Mouse (Mus musculus) liver, embryonic 11.5 days (tissue): Measurements from ENCODE around the gene Snx13. TPM values are rescaled to one million over a fixed set of nuclear protein-coding genes. Genes with fewer than 3 reads are reported as not detected.
A peak's percentile ranks its signal among the peaks of the same experiment; 100 is the strongest.

Experiments used
- ATAC-seq: fragments of 200-750 bp; cut with Nextera tagmentation; replicated peaks from 2 replicates; pipeline ENCODE4 v1.8.0; 2017; ENCODE audit warnings: moderate number of reproducible peaks, mild to moderate bottlenecking, moderate TSS enrichment, moderate library complexity; ENCODE audit not compliant: low FRiP score
- DNase-seq: peaks from one replicate; pipeline ENCODE4 v3.0.0-alpha.2; 2017; ENCODE audit warnings: low spot score
- H3K27ac ChIP-seq: fragments of 300-500 bp; sonication (generic); 2 replicates; pipeline ENCODE4 v1.5.1; 2014; ENCODE audit warnings: mild to moderate bottlenecking, low read depth, low read length, control low read depth
- H3K27me3 ChIP-seq: fragments of 300-500 bp; sonication (generic); replicated peaks from 2 replicates; pipeline ENCODE4 v1.6.1; 2014; ENCODE audit warnings: low read length, mixed read lengths; ENCODE audit not compliant: control insufficient read depth, insufficient read depth
- H3K36me3 ChIP-seq: fragments of 300-500 bp; sonication (generic); 2 replicates; pipeline ENCODE4 v1.6.1; 2014; ENCODE audit warnings: mild to moderate bottlenecking, low read length, moderate library complexity, mixed read lengths; ENCODE audit not compliant: control insufficient read depth, insufficient read depth
- H3K4me1 ChIP-seq: fragments of 300-500 bp; sonication (generic); replicated peaks from 2 replicates; pipeline ENCODE4 v1.6.1; 2014; ENCODE audit warnings: low read length, mixed read lengths; ENCODE audit not compliant: control insufficient read depth, insufficient read depth
- H3K4me2 ChIP-seq: fragments of 300-500 bp; sonication (generic); 2 replicates; pipeline ENCODE4 v1.6.1; 2014; ENCODE audit warnings: mild to moderate bottlenecking, control low read depth, moderate library complexity
- H3K4me3 ChIP-seq: fragments of 300-500 bp; sonication (generic); 2 replicates; pipeline ENCODE4 v1.5.1; 2014; ENCODE audit warnings: low read depth, low read length, control low read depth
- H3K9ac ChIP-seq: fragments of 300-500 bp; sonication (generic); 2 replicates; pipeline ENCODE4 v1.6.1; 2014; ENCODE audit warnings: low read depth, low read length, control low read depth
- H3K9me3 ChIP-seq: fragments of 300-500 bp; sonication (generic); 2 replicates; pipeline ENCODE4 v1.6.1; 2016; ENCODE audit warnings: low read length, inconsistent platforms, mixed read lengths; ENCODE audit not compliant: control insufficient read depth
- WGBS: fragments of 180-500 bp; shearing (Covaris S2); extraction: QIAGEN DNeasy Blood & Tissue Kit; methylation state at CpG from one replicate; pipeline ENCODE4 v1.1.7; 2014; 5-methylcytosine and 5-hydroxymethylcytosine counted together
- microRNA counts: library from miRNA; unstranded; fragments of <30 nt; microRNA quantifications from one replicate; lab custom pipeline; 2015
- microRNA-seq: library from miRNA; unstranded; fragments of <30 nt; microRNA quantifications from one replicate; pipeline ENCODE4, GENCODE M21; 2017; ENCODE audit warnings: borderline number of aligned reads
- polyA plus RNA-seq: library from polyadenylated mRNA; unstranded; fragments of >200 nt; fragmentation: Nextera tagmentation; extraction: Ambion mirVana; gene quantifications from 2 replicates; pipeline ENCODE4 v1.2.1, GENCODE M21; 2014

The Snx13 gene
- polyA plus RNA-seq, 1 experiment from 2014 or later, result 13.9 TPM

GRCm38 (mm10) chr12:35184261-35184660 lies 137.3 kb downstream of the Snx13 start:
- Histone ChIP-seq H3K9ac (no peak overlapping the region), H3K4me2 (no peak overlapping the region), H3K36me3 (no peaks in the 10 kb centered on the region), H3K27ac (no peak overlapping the region), H3K27me3 (no peaks in the 10 kb centered on the region), H3K4me1 (no peaks in the 10 kb centered on the region), H3K4me3 (no peak overlapping the region), H3K9me3 (no peaks in the 10 kb centered on the region)
- DNase-seq (no peak), ATAC-seq (no peak)
- WGBS, result 73% methylated on average over 5 of the region's 5 CpGs

GRCm38 (mm10) chr12:35191698-35192425 lies 144.9 kb downstream of the Snx13 start:
- no peak for ATAC-seq
- no peak overlapping the region for H3K4me2 ChIP-seq
- no peak overlapping the region for H3K4me3 ChIP-seq
- H3K27me3 ChIP-seq, result no peaks in the 10 kb centered on the region
- no peak overlapping the region for H3K9ac ChIP-seq
- no peaks in the 10 kb centered on the region for H3K4me1 ChIP-seq
- DNase-seq, result no peak
- no peaks in the 10 kb centered on the region for H3K36me3 ChIP-seq
- 58% methylated on average over 17 of the region's 17 CpGs for WGBS
- H3K27ac ChIP-seq, result no peak overlapping the region
- no peaks in the 10 kb centered on the region for H3K9me3 ChIP-seq

- H3K4me3 ChIP-seq, result no peak overlapping the region
- no peak overlapping the region for H3K4me2 ChIP-seq
- H3K4me1 ChIP-seq, result no peaks in the 10 kb centered on the region
- WGBS, result 31% methylated on average over 2 of the region's 2 CpGs
- H3K27me3 ChIP-seq, result no peaks in the 10 kb centered on the region
- peak; percentile 31 for DNase-seq
- H3K36me3 ChIP-seq, result no peaks in the 10 kb centered on the region
- H3K27ac ChIP-seq, result no peak overlapping the region
- no peaks in the 10 kb centered on the region for H3K9me3 ChIP-seq
- no peak; the same call in 1 of the 2 replicates for ATAC-seq
- no peak overlapping the region for H3K9ac ChIP-seq
Measured at GRCm38 (mm10) chr12:35192426-35192769, 145.4 kb downstream of the Snx13 start.

MicroRNAs within 50 kb of the gene (microRNA counts, 519-probe panel; counts per million panel counts)
- not detected for microRNA mmu-miR-680 (lab: Ali Mortazavi, UCI)

Small RNA genes lying within 50 kb of the gene (microRNA-seq; reads per million reads assigned to microRNA genes)
- gene Mir680-3, result not detected

Other genes starting within 250 kb of the Snx13 start
- 2.6 and 3.5 TPM in 2 replicates for gene Hdac9, start 130.1 kb upstream of the Snx13 start, polyA plus RNA-seq
- not detected in 2 replicates for gene Prps1l1, start 62.4 kb upstream of the Snx13 start, polyA plus RNA-seq